Mouse (Mus musculus) forebrain, embryonic 12.5 days (tissue): ENCODE results near the gene Gm45213. TPM values are rescaled to one million over a fixed set of nuclear protein-coding genes. Genes with fewer than 3 reads are reported as not detected.
"Not testable (repeated sequence)": the region's sequence is repeated elsewhere in the genome, so short reads cannot be mapped to it uniquely, and the experiment has no call there.

Source experiments
- ATAC-seq: fragments of 200-750 bp; cut with Nextera tagmentation; 2 replicates; pipeline ENCODE4 v1.8.0; 2017; ENCODE audit warnings: moderate TSS enrichment; ENCODE audit not compliant: low FRiP score
- H3K27ac ChIP-seq: fragments of 300-500 bp; sonication (generic); 2 replicates; pipeline ENCODE4 v1.5.1; 2016; ENCODE audit warnings: mild to moderate bottlenecking
- H3K27me3 ChIP-seq: fragments of 300-500 bp; sonication (generic); 2 replicates; pipeline ENCODE4 v1.6.1; 2016; ENCODE audit warnings: mild to moderate bottlenecking
- H3K36me3 ChIP-seq: fragments of 300-500 bp; sonication (generic); replicated peaks from 2 replicates; pipeline ENCODE4 v1.6.1; 2016; ENCODE audit warnings: mild to moderate bottlenecking
- H3K4me1 ChIP-seq: fragments of 300-500 bp; sonication (generic); 2 replicates; pipeline ENCODE4 v1.6.1; 2016
- H3K4me2 ChIP-seq: fragments of 300-500 bp; sonication (generic); 2 replicates; pipeline ENCODE4 v1.6.1; 2016; ENCODE audit warnings: mild to moderate bottlenecking, moderate library complexity
- H3K4me3 ChIP-seq: fragments of 300-500 bp; sonication (generic); replicated peaks from 2 replicates; pipeline ENCODE4 v1.5.1; 2016; ENCODE audit warnings: mild to moderate bottlenecking
- H3K9ac ChIP-seq: fragments of 300-500 bp; sonication (generic); 2 replicates; pipeline ENCODE4 v1.6.1; 2016; ENCODE audit warnings: mild to moderate bottlenecking
- H3K9me3 ChIP-seq: fragments of 300-500 bp; sonication (generic); 2 replicates; pipeline ENCODE4 v1.6.1; 2016
- WGBS: fragments of 180-500 bp; shearing (Covaris S2); methylation state at CpG from one replicate; pipeline ENCODE4 v1.1.7; 2016; 5-methylcytosine and 5-hydroxymethylcytosine counted together
- polyA plus RNA-seq: library from polyadenylated mRNA; unstranded; fragments of >200 nt; fragmentation: Nextera tagmentation; extraction: Ambion mirVana; gene quantifications from 2 replicates; pipeline ENCODE4 v1.2.1, GENCODE M21; 2016

The Gm45213 gene
- polyA plus RNA-seq, 1 experiment from 2014 or later: not detected

DNA sequence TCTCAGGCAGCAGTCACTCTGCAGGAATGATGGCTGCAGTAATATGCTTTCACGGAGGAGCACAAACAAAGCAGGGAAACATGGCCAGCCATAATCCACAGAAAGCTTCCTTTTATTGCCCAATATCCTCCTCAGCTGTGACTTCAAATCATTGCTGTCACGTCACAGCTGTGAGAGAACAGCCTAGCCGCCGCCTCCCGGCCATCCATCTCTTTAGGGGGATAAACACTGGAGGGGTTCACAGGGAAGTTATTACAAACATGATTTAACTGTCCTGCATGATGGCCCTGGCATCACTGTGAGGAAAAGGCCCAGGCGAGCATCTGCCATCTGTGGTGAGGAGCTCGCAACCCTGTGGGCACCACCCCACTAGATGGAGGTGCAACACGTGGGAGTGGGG, 6.6 kb upstream of the Gm45213 start:
- Histone ChIP-seq H3K9ac (no peak overlapping the region), H3K4me3 (no peak overlapping the region), H3K27me3 (no peaks in the 10 kb centered on the region), H3K4me1 (no peaks in the 10 kb centered on the region; the same call in 1 of the 2 replicates), H3K4me2 (no peak overlapping the region), H3K27ac (no peak overlapping the region), H3K36me3 (no peaks in the 10 kb centered on the region), H3K9me3 (no peaks in the 10 kb centered on the region)
- 81% methylated on average over 8 of the region's 8 CpGs for WGBS
- no peak for ATAC-seq

DNA sequence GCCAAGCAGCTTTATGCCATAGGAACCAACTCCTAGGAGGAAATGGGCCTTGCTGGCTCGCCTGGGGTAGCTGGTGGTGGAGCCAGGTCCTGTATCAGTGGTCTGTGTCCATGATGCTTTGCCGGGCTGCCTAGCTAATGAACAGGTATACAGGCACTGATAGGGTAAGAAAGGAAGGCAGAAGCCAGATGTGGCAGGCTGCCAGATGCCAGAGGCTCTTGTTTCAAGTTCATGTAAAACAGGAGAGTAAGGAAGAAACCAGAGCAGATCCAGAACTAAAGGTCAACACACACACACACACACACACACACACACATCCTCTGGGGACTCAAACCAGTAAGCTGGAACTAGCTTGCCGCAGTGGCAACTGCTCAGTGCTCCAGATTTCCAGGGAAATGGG, 5.1 kb upstream of the Gm45213 start:
- WGBS: 84% methylated on average over 3 of the region's 3 CpGs
- no peak overlapping the region for H3K9ac ChIP-seq
- no peak overlapping the region for H3K4me3 ChIP-seq
- no peaks in the 10 kb centered on the region; the same call in 1 of the 2 replicates for H3K4me1 ChIP-seq
- H3K27me3 ChIP-seq: no peaks in the 10 kb centered on the region
- no peak for ATAC-seq
- H3K27ac ChIP-seq: no peak overlapping the region
- no peak overlapping the region for H3K4me2 ChIP-seq
- H3K36me3 ChIP-seq: no peaks in the 10 kb centered on the region
- H3K9me3 ChIP-seq: no peaks in the 10 kb centered on the region

DNA sequence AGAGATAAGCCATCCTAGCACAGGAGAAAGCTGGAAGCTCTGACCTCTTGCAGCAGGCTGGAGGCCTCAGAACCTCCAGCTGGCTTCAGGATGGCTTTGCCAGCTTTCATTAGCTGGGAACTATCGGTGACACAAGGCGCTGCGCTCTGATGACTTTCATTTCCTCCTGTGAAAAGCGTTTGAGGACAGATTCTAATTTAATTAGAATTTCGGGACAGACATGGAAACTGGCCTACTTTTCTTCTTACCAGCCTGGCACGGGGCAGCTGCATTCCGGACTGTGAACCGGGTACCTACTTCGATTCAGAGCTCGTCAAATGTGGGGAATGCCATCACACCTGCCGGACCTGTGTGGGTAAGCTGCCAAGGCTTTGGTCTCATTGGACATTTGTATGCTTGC, 4.7 kb upstream of the Gm45213 start:
- Histone ChIP-seq H3K27ac (no peak overlapping the region), H3K9ac (no peak overlapping the region), H3K36me3 (no peaks in the 10 kb centered on the region), H3K4me2 (no peak overlapping the region), H3K4me1 (peaks cover 4% of the 10 kb centered on the region; the same call in 1 of the 2 replicates), H3K4me3 (no peak overlapping the region), H3K27me3 (no peaks in the 10 kb centered on the region), H3K9me3 (no peaks in the 10 kb centered on the region)
- WGBS: 89% methylated on average over 11 of the region's 11 CpGs
- ATAC-seq: no peak

DNA sequence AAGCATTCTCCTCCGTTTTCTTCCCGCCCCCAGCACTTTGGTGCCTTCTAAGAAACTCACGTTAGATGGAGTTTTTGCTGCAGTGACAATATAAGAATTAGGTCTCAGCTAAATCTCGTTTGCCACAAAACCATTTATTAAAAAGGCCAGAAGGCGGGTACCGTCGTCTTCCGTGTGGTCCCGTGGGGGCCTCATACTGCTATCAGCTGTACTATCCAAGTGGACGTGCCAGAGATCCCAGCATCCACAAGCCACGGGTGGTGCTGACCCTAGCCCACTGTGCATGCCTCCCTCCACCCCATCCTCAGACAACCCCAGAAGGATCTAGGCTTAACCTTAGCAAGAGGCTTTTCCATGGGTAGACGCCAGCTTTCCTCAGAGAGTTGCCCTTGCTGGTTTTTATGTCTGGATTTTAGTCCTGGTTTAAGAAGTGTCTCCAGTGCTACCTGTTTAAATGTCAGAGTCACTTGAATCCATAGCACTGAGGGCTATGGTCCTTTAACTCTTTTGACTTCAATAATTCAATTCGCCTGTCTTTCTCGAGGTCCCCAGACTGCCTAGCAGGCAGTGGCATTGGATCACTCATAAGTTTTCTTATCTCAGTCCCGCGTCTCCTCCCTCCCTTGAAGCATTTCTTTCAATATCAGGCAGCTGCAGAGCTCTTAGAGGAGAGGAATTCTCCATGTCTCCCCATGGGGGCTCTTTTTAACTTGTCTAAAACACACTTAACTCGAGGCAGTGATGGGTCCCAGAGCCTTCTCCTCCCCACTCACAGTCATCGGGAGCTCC, 3.2 kb upstream of the Gm45213 start:
- ATAC-seq: no peak
- no peaks in the 10 kb centered on the region for H3K27me3 ChIP-seq
- H3K27ac ChIP-seq: no peak overlapping the region
- H3K36me3 ChIP-seq: no peaks in the 10 kb centered on the region
- no peak overlapping the region for H3K4me3 ChIP-seq
- WGBS: 87% methylated on average over 18 of the region's 18 CpGs
- H3K9me3 ChIP-seq: no peaks in the 10 kb centered on the region
- peaks cover 17% of the 10 kb centered on the region for H3K4me1 ChIP-seq
- H3K4me2 ChIP-seq: no peak overlapping the region
- H3K9ac ChIP-seq: no peak overlapping the region

DNA sequence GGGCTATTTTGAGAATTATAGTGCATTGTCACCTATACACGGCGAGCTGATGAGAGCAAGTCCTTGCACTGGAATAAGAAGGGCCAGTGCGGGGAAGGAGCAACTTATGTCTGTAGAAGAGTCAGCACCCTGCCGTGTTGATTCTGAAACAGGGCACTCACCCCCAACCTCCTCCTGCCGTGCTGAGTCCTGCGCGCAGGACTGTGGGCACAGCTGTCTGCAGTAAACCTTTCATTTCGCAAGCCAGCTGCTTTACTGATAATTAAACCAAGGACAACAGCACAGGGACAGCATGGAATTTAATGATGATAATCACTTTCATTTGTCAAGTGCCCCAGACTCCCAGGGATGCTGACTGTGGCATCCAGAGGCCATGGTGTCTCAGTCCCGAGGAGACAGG, 1.2 kb downstream of the Gm45213 start:
- Histone ChIP-seq H3K27ac (no peak overlapping the region), H3K4me2 (no peak overlapping the region), H3K4me1 (peaks cover 21% of the 10 kb centered on the region), H3K9me3 (no peaks in the 10 kb centered on the region), H3K4me3 (no peak overlapping the region), H3K36me3 (no peaks in the 10 kb centered on the region), H3K27me3 (0 out of 2 replicates have a peak, but pooled peaks cover 11% of the 10 kb centered on the region), H3K9ac (no peak overlapping the region)
- WGBS: 31% methylated on average over 9 of the region's 9 CpGs
- ATAC-seq: no peak

DNA sequence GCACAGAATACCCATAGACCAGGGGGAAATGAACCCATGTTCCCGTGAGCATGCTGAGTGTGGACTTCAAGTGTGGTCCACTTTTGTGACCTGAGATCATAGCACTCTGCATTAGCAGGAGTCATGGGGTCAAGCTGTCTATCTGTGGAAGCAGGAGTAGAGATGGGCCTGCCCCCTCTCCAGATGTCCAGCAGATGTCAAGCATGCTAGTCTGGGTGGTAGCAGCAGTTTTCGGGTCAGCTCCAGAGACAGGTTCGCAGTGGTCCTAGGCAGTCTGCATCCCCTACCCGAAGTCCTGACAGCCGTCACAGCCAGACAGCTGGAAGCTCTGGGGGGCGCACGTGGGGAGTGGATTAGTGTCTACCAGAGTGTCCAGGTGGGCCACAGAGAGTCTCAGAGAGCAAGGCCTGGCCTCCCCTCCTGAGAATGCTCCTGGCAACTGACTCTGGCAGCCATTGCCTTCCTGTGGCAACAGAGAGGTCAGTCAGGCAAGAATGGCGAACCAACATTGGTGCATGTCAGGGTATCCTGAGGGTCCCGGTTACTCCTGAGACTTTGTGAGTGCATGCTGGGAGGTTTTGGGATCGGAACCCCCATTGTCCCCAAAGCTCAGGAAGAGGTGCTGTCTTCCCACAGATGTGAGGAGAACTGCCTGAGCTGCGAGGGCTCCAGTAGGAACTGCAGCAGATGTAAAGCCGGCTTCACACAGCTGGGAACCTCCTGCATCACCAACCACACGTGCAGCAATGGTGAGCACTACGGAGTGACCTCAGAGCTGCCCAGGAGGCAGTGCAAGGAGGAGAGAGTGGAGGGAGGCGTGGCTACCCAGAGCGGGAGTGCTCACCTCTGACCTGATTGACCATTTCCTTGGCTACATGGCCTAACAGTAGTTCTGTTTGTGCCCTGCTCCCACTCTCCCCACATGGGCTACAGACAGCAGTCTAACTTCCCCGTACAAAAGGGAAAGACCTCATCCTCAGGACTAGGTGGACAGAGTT, 3.8 kb downstream of the Gm45213 start:
- Histone ChIP-seq H3K4me3 (no peak overlapping the region), H3K4me2 (no peak overlapping the region), H3K27ac (no peak overlapping the region), H3K9me3 (no peaks in the 10 kb centered on the region), H3K4me1 (peaks cover 21% of the 10 kb centered on the region), H3K27me3 (0 out of 2 replicates have a peak, but pooled peaks cover 11% of the 10 kb centered on the region), H3K36me3 (no peaks in the 10 kb centered on the region), H3K9ac (no peak overlapping the region)
- WGBS: 54% methylated on average over 17 of the region's 17 CpGs
- no peak for ATAC-seq

DNA sequence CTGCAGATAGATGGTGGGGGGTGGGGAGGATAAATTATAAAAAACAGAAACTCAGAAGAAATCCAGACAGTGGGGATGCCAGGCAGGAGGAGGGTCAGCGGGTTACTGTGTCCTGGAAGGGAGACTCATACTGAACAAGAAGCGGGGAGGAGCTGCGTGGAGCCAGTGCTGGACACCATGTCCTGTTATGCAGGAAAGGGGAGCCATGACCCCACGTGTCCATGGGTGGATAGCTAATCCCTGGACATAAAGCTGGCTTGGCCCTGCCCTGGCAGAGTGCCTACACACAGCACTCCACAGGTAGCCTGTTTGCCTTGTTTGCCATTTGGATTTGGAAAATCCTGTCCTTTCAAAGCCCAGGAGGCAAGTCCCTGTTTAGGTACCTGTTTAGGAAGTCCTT, 4.6 kb downstream of the Gm45213 start:
- Histone ChIP-seq H3K36me3 (no peaks in the 10 kb centered on the region), H3K4me3 (no peak overlapping the region), H3K9me3 (no peaks in the 10 kb centered on the region), H3K4me1 (peaks cover 21% of the 10 kb centered on the region), H3K27ac (no peak overlapping the region), H3K4me2 (no peak overlapping the region), H3K27me3 (0 out of 2 replicates have a peak, but pooled peaks cover 11% of the 10 kb centered on the region), H3K9ac (no peak overlapping the region)
- WGBS: 73% methylated on average over 4 of the region's 4 CpGs
- no peak for ATAC-seq

DNA sequence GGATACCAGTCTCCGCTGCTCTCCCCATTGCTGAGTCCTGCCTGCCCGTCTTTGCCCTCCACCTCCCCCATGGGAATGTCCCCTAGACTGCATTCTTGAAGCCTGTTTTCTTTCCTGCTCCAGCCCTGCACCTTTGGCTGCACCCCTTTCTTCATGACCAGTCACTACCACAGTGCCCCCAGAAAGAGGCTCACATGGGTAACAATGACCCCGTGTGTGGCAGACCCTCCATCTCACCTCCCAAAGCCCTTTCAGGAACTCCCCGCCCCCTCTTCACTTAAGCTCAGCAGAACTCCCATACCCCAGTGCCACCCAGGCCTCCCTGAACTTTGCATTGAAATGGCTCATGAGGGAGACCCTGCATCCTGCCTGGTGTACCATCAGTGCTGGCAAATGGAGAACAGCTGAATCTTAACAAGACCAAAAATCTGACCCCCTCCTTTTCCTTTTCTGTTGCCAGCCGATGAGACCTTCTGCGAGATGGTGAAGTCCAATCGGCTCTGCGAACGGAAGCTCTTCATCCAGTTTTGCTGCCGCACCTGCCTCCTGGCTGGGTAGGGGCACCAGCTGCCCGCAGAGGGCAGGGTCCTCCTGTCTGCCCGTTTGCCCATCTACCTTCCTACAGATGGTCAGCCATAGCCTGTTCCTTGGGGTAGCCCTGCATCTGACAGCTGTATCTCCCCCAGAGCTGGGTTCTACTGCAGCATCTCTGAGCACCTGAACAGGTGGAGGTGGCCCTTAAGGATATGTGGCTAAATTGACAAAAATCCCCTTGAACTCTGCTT, 5.2 kb downstream of the Gm45213 start:
- Histone ChIP-seq H3K4me3 (no peak overlapping the region), H3K4me1 (peaks cover 18% of the 10 kb centered on the region), H3K4me2 (no peak overlapping the region), H3K27me3 (0 out of 2 replicates have a peak, but pooled peaks cover 11% of the 10 kb centered on the region), H3K9me3 (no peaks in the 10 kb centered on the region), H3K9ac (no peak overlapping the region), H3K36me3 (no peaks in the 10 kb centered on the region), H3K27ac (no peak overlapping the region)
- 83% methylated on average over 12 of the region's 12 CpGs for WGBS
- no peak for ATAC-seq

DNA sequence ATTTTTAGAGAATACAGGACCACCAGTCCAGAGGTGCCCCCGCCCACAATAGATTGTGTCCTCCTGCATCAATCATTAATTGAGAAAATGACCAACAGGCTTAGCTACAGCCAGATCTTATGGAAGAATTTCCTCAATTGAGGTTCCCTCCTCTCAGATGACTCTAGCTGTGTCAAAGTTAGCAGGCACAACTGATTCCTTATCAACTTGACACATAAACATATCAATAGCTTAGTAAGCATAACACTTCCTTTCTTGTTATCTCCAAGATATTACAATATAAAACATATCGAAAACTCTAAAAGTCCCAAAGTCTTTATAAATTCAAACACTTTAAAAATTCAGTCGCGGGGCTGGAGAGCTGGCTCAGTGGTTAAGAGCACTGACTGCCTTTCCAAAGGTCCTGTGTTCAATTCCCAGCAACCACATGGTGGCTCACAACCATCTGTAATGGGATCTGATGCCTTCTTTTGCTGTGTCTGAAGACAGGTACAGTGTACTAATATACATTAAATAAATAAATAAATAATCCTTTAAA, 10.6 kb downstream of the Gm45213 start:
- Histone ChIP-seq H3K27ac (no peak overlapping the region), H3K27me3 (peaks cover 10% of the 10 kb centered on the region; the same call in 1 of the 2 replicates), H3K36me3 (no peaks in the 10 kb centered on the region), H3K4me3 (no peak overlapping the region), H3K4me1 (no peaks in the 10 kb centered on the region), H3K4me2 (no peak overlapping the region), H3K9ac (no peak overlapping the region), H3K9me3 (no peaks in the 10 kb centered on the region)
- 86% methylated on average over 4 of the region's 4 CpGs for WGBS
- ATAC-seq: no peak

DNA sequence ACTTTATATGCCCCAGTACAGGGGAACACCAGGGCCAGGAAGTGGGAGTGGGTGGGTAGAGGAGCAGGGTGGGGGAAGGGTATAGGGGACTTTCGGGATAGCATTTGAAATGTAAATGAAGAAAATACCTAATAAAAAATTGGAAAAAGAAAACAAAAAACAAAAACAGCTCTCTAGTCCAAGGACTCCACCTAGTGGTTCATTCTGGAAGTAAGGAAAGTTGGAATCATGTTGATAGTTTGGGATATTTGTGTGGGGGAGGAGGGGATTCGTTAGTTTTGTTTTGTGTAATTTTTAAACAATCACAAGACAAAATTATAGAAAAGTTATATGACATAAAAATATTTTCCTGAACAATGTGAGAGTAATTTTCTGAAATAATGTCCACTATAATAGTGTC, 12.0 kb downstream of the Gm45213 start:
- not testable (repeated sequence) for H3K9me3 ChIP-seq, H3K4me3 ChIP-seq, H3K9ac ChIP-seq, H3K36me3 ChIP-seq, H3K4me1 ChIP-seq, ATAC-seq, H3K27ac ChIP-seq, H3K4me2 ChIP-seq
- peaks cover 10% of the 10 kb centered on the region; the same call in 1 of the 2 replicates for H3K27me3 ChIP-seq
- 16% methylated on average over 2 of the region's 2 CpGs for WGBS

DNA sequence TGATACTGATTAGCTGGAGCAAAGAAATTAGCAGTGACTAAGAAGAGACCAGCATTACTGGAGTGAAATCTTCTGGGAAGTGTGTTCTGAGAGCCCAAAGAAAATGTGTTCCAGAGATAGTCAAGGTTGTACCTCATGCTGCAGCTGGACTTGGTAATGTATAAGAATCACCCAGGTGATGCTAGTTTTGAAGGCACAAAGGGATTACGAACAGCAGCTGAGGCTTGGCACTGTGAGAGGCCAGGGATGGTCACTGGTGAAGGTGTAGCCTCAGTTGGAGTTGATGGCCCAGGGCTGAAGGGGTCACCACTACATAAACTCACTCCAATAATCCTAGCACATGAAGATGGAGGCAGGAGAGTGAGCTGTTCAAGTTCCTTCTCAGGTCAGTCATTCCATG, 15.3 kb downstream of the Gm45213 start, which contains the start of gene Snrpa1:
Gene Snrpa1, plus strand, starts transcription at position 301 of the 400 bp plus-strand sequence.
- Histone ChIP-seq H3K9ac (peak within 1 kb of the TSS; percentile 92; the same call in 1 of the 2 replicates), H3K9me3 (no peaks in the 10 kb centered on the region), H3K4me2 (peak within 1 kb of the TSS; percentile 78), H3K27me3 (peaks cover 10% of the 10 kb centered on the region; the same call in 1 of the 2 replicates), H3K4me3 (peak within 1 kb of the TSS; percentile 94), H3K27ac (no peak within 1 kb of the TSS), H3K4me1 (peaks cover 16% of the 10 kb centered on the region), H3K36me3 (peaks cover 11% of the 10 kb centered on the region)
- ATAC-seq: no peak
- WGBS: 83% methylated on average over 1 of the region's 1 CpGs
